Mouse (Mus musculus): Measurements from ENCODE around the gene Ints1. TPM values are rescaled to one million over a fixed set of nuclear protein-coding genes. Genes with fewer than 3 reads are reported as not detected.
A peak's percentile ranks its signal among the peaks of the same experiment; 100 is the strongest.

Ints1 gene
- polyA plus RNA-seq, 1 experiment from 2014 or later, result 21.2 TPM

GRCm38 (mm10) chr5:139792966-139793337 is 17.5 kb upstream of the Ints1 start:
- no peak overlapping the region for H3K4me3 ChIP-seq (ENCODE audit: low read depth, low read length)
- no peak overlapping the region for H3K27ac ChIP-seq (replicated peaks; ENCODE audit: low read depth, low read length)
- DNase-seq (ENCODE audit: low spot score) (no peak), ATAC-seq (replicated peaks; ENCODE audit: insufficient number of reproducible peaks, low FRiP score, low TSS enrichment, low read depth) (no peak)
- H3K36me3 ChIP-seq (replicated peaks; ENCODE audit: control insufficient read depth, insufficient read depth, low read depth, low read length), result no peaks in the 10 kb centered on the region
- H3K27me3 ChIP-seq (ENCODE audit: control insufficient read depth, insufficient read depth, low read length), result no peaks in the 10 kb centered on the region
- 59% methylated on average over 3 of the region's 3 CpGs for WGBS
- no peak overlapping the region for H3K9ac ChIP-seq (replicated peaks; ENCODE audit: low read length)
- peaks cover 18% of the 10 kb centered on the region for H3K4me1 ChIP-seq (ENCODE audit: control insufficient read depth, insufficient read depth, low read length)
- H3K4me2 ChIP-seq (ENCODE audit: low read depth, low read length), result no peak overlapping the region
- no peaks in the 10 kb centered on the region for H3K9me3 ChIP-seq (replicated peaks; ENCODE audit: control insufficient read depth, low read length)

GRCm38 (mm10) chr5:139792159-139792775 is 16.8 kb upstream of the Ints1 start:
- WGBS, result 26% methylated on average over 11 of the region's 11 CpGs
- Histone ChIP-seq H3K4me3 (ENCODE audit: low read depth, low read length) (peak overlapping the region; percentile 82), H3K4me2 (ENCODE audit: low read depth, low read length) (peak overlapping the region; percentile 99), H3K9ac (replicated peaks; ENCODE audit: low read length) (peak overlapping the region; percentile 61), H3K27ac (replicated peaks; ENCODE audit: low read depth, low read length) (no peak overlapping the region), H3K36me3 (replicated peaks; ENCODE audit: control insufficient read depth, insufficient read depth, low read depth, low read length) (no peaks in the 10 kb centered on the region), H3K9me3 (replicated peaks; ENCODE audit: control insufficient read depth, low read length) (no peaks in the 10 kb centered on the region), H3K27me3 (ENCODE audit: control insufficient read depth, insufficient read depth, low read length) (no peaks in the 10 kb centered on the region), H3K4me1 (ENCODE audit: control insufficient read depth, insufficient read depth, low read length) (peaks cover 12% of the 10 kb centered on the region; the same call in 1 of the 2 replicates)
- DNase-seq (ENCODE audit: low spot score), result no peak
- ATAC-seq (replicated peaks; ENCODE audit: insufficient number of reproducible peaks, low FRiP score, low TSS enrichment, low read depth), result no peak

DNA sequence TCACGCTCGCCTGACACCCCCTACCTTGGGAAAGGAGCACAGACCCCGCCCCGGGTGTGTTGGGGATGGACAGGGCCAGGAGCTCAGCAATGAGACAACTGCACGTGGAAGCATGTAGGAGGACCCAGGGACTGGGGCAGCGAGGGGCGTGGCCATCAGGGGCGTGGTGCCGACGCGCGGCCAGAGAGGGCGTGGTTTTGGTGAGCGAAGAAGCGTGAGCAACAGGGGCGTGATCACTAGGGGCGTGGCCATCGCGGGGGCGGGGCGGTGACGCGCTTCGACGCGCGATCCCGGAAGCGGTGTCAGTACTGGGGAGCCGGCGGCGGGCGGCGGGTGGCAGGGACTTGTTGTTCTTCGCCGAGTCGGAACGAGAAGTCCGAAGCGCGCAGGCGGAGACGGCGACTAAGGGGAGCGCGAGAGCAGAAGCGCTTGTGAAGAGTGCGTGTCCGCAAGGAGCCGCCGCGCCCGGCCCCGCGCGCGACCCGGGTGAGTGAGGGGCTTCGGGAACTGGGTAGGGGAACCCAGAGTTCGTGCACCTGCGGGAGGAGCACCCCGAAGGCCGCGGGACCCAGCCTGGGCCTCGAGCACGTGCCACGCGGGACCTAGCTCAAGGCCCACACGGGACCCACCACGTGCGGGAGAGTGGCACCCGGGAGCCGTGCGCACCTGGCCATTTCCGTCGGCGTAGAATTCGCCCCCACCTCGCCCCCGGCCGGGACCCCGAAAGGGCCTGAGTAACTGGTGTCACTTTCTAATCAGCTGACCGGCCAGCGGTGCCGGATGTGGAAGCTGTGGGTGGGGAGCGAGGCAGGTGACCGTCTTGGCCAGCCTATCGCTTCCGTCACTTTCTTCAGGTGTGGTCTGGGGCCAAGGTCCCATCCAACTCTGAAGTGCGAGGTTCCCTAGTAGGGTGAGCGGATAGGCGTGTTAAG is 16.0 kb upstream of the Ints1 start, which contains the start of gene Mafk:
Gene Mafk (plus strand): TSS at position 287 of the 932 bp plus-strand sequence.
- peaks cover 6% of the 10 kb centered on the region; the same call in 1 of the 2 replicates for H3K4me1 ChIP-seq (ENCODE audit: control insufficient read depth, insufficient read depth, low read length)
- H3K9me3 ChIP-seq (replicated peaks; ENCODE audit: control insufficient read depth, low read length), result no peaks in the 10 kb centered on the region
- H3K9ac ChIP-seq (replicated peaks; ENCODE audit: low read length), result peak within 1 kb of the TSS; percentile 61
- WGBS, result under 1% methylated on average over 91 of the region's 92 CpGs
- DNase-seq (ENCODE audit: low spot score) (peak; percentile 95), ATAC-seq (replicated peaks; ENCODE audit: insufficient number of reproducible peaks, low FRiP score, low TSS enrichment, low read depth) (peak; percentile 77)
- peak within 1 kb of the TSS; percentile 82 for H3K4me3 ChIP-seq (ENCODE audit: low read depth, low read length)
- peak within 1 kb of the TSS; percentile 99 for H3K4me2 ChIP-seq (ENCODE audit: low read depth, low read length)
- no peaks in the 10 kb centered on the region for H3K36me3 ChIP-seq (replicated peaks; ENCODE audit: control insufficient read depth, insufficient read depth, low read depth, low read length)
- no peak within 1 kb of the TSS for H3K27ac ChIP-seq (replicated peaks; ENCODE audit: low read depth, low read length)
- H3K27me3 ChIP-seq (ENCODE audit: control insufficient read depth, insufficient read depth, low read length), result no peaks in the 10 kb centered on the region

- Histone ChIP-seq H3K4me1 (ENCODE audit: control insufficient read depth, insufficient read depth, low read length) (peaks cover 3% of the 10 kb centered on the region; the same call in 1 of the 2 replicates), H3K27me3 (ENCODE audit: control insufficient read depth, insufficient read depth, low read length) (no peaks in the 10 kb centered on the region), H3K4me2 (ENCODE audit: low read depth, low read length) (no peak overlapping the region), H3K27ac (replicated peaks; ENCODE audit: low read depth, low read length) (no peak overlapping the region), H3K9me3 (replicated peaks; ENCODE audit: control insufficient read depth, low read length) (no peaks in the 10 kb centered on the region), H3K4me3 (ENCODE audit: low read depth, low read length) (no peak overlapping the region), H3K36me3 (replicated peaks; ENCODE audit: control insufficient read depth, insufficient read depth, low read depth, low read length) (no peaks in the 10 kb centered on the region), H3K9ac (replicated peaks; ENCODE audit: low read length) (no peak overlapping the region)
- DNase-seq (ENCODE audit: low spot score) (no peak), ATAC-seq (replicated peaks; ENCODE audit: insufficient number of reproducible peaks, low FRiP score, low TSS enrichment, low read depth) (no peak)
- WGBS, result 57% methylated on average over 4 of the region's 4 CpGs
Observed at GRCm38 (mm10) chr5:139789466-139789865, 14.0 kb upstream of the Ints1 start.

DNA sequence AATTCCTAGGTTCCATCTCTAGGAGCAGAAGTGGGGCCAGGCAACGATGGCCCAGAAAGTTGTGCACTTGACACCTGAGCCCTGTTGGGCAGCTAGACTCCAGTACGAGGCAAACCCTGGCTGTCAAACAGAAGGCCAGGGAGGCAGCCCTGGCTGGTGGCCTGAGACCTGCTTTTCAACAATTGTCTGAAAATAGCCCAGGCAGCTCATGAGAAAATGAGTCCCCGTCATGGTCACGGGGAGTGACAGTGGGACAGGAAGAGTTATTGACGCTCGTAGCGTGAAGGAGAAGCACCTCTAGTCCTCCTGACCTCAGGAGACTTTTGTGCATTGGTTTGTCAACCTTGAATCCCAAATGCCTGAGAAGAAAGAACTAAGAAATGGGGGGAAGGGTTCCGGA is 5.9 kb upstream of the Ints1 start:
- Histone ChIP-seq H3K9me3 (replicated peaks; ENCODE audit: control insufficient read depth, low read length) (no peaks in the 10 kb centered on the region), H3K4me1 (ENCODE audit: control insufficient read depth, insufficient read depth, low read length) (no peaks in the 10 kb centered on the region), H3K4me3 (ENCODE audit: low read depth, low read length) (no peak overlapping the region), H3K9ac (replicated peaks; ENCODE audit: low read length) (no peak overlapping the region), H3K36me3 (replicated peaks; ENCODE audit: control insufficient read depth, insufficient read depth, low read depth, low read length) (no peaks in the 10 kb centered on the region), H3K27me3 (ENCODE audit: control insufficient read depth, insufficient read depth, low read length) (no peaks in the 10 kb centered on the region), H3K27ac (replicated peaks; ENCODE audit: low read depth, low read length) (no peak overlapping the region), H3K4me2 (ENCODE audit: low read depth, low read length) (no peak overlapping the region)
- no peak for DNase-seq (ENCODE audit: low spot score)
- no peak for ATAC-seq (replicated peaks; ENCODE audit: insufficient number of reproducible peaks, low FRiP score, low TSS enrichment, low read depth)
- 86% methylated on average over 8 of the region's 8 CpGs for WGBS

- WGBS, result 80% methylated on average over 5 of the region's 5 CpGs
- H3K27me3 ChIP-seq (ENCODE audit: control insufficient read depth, insufficient read depth, low read length), result no peaks in the 10 kb centered on the region
- no peaks in the 10 kb centered on the region; the same call in 1 of the 2 replicates for H3K4me1 ChIP-seq (ENCODE audit: control insufficient read depth, insufficient read depth, low read length)
- H3K9ac ChIP-seq (replicated peaks; ENCODE audit: low read length), result no peak overlapping the region
- H3K27ac ChIP-seq (replicated peaks; ENCODE audit: low read depth, low read length), result no peak overlapping the region
- DNase-seq (ENCODE audit: low spot score) (no peak), ATAC-seq (replicated peaks; ENCODE audit: insufficient number of reproducible peaks, low FRiP score, low TSS enrichment, low read depth) (no peak)
- no peaks in the 10 kb centered on the region; the same call in 1 of the 2 replicates for H3K36me3 ChIP-seq (replicated peaks; ENCODE audit: control insufficient read depth, insufficient read depth, low read depth, low read length)
- H3K4me2 ChIP-seq (ENCODE audit: low read depth, low read length), result no peak overlapping the region
- no peaks in the 10 kb centered on the region for H3K9me3 ChIP-seq (replicated peaks; ENCODE audit: control insufficient read depth, low read length)
- no peak overlapping the region for H3K4me3 ChIP-seq (ENCODE audit: low read depth, low read length)
Observed at GRCm38 (mm10) chr5:139776966-139777365, 1.5 kb upstream of the Ints1 start.

GRCm38 (mm10) chr5:139768216-139768615 is 7.3 kb downstream of the Ints1 start:
- Histone ChIP-seq H3K9me3 (replicated peaks; ENCODE audit: control insufficient read depth, low read length) (no peaks in the 10 kb centered on the region), H3K4me2 (ENCODE audit: low read depth, low read length) (no peak overlapping the region), H3K9ac (replicated peaks; ENCODE audit: low read length) (no peak overlapping the region), H3K36me3 (replicated peaks; ENCODE audit: control insufficient read depth, insufficient read depth, low read depth, low read length) (peaks cover 23% of the 10 kb centered on the region), H3K27me3 (ENCODE audit: control insufficient read depth, insufficient read depth, low read length) (no peaks in the 10 kb centered on the region), H3K27ac (replicated peaks; ENCODE audit: low read depth, low read length) (no peak overlapping the region), H3K4me1 (ENCODE audit: control insufficient read depth, insufficient read depth, low read length) (no peaks in the 10 kb centered on the region), H3K4me3 (ENCODE audit: low read depth, low read length) (no peak overlapping the region)
- WGBS, result 91% methylated on average over 8 of the region's 8 CpGs
- ATAC-seq (replicated peaks; ENCODE audit: insufficient number of reproducible peaks, low FRiP score, low TSS enrichment, low read depth) (no peak), DNase-seq (ENCODE audit: low spot score) (no peak)

DNA sequence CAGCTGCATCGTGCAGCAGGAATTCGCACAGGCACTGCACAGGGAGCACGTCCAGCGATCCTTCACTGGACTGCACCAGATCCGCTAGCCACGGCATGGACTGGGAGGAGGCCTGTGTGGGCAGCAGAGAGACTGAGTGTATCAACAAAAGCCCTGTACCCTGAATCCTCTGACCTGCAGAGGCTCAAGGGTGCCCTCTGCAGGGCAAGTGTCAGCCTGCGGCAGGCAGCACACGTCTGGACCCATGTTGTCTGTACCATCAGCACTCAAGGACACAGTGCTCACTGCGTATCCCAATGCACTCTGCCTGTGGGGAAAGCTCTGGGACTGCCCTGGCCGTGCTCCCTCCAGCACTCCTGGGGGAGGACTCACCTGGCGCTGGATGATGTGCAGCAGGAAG is 11.2 kb downstream of the Ints1 start:
- Histone ChIP-seq H3K9ac (replicated peaks; ENCODE audit: low read length) (no peak overlapping the region), H3K36me3 (replicated peaks; ENCODE audit: control insufficient read depth, insufficient read depth, low read depth, low read length) (peaks cover 18% of the 10 kb centered on the region), H3K4me3 (ENCODE audit: low read depth, low read length) (no peak overlapping the region), H3K4me2 (ENCODE audit: low read depth, low read length) (no peak overlapping the region), H3K9me3 (replicated peaks; ENCODE audit: control insufficient read depth, low read length) (no peaks in the 10 kb centered on the region), H3K4me1 (ENCODE audit: control insufficient read depth, insufficient read depth, low read length) (no peaks in the 10 kb centered on the region), H3K27ac (replicated peaks; ENCODE audit: low read depth, low read length) (no peak overlapping the region), H3K27me3 (ENCODE audit: control insufficient read depth, insufficient read depth, low read length) (no peaks in the 10 kb centered on the region)
- ATAC-seq (replicated peaks; ENCODE audit: insufficient number of reproducible peaks, low FRiP score, low TSS enrichment, low read depth) (no peak), DNase-seq (ENCODE audit: low spot score) (peak; percentile 35)
- 75% methylated on average over 11 of the region's 11 CpGs for WGBS
